Mouse (Mus musculus): Measurements from ENCODE around the gene Ube2h.

The Ube2h gene

GRCm38 (mm10) chr6:30167192-30167591, 137.1 kb downstream of the Ube2h start:
- CTCF ChIA-PET = interaction anchor here (0.6 kb wide), 1 partner anchor 13 kb away, joined by 5 read pairs; no protein-coding TSS in a partner anchor

- CTCF ChIA-PET = interaction anchor here (0.5 kb wide), 1 partner anchor 234 kb away, joined by 4 read pairs; no protein-coding TSS in a partner anchor
Observed at GRCm38 (mm10) chr6:30166349-30166748, 138.0 kb downstream of the Ube2h start.

GRCm38 (mm10) chr6:30162091-30162490, 142.2 kb downstream of the Ube2h start:
- CTCF ChIA-PET = interaction anchor here (0.6 kb wide), 1 partner anchor 21 kb away, joined by 3 read pairs; no protein-coding TSS in a partner anchor

GRCm38 (mm10) chr6:30161618-30162017, 142.7 kb downstream of the Ube2h start:
- CTCF ChIA-PET = no interaction called here
